Comparison of ENCODE assay signal across 18 mouse cellular contexts in genomic region chr14:8332314-8333252, GRCm38 (mm10). TPM values are rescaled to one million over a fixed set of nuclear protein-coding genes. Genes with fewer than 3 reads are reported as not detected.
DNase-seq lines count a peak whose midpoint lies in the region; ATAC-seq and TF ChIP-seq lines count a peak whose summit lies in the region.
"Had no signal": no experiment of that assay in that cellular context is flagged by ENCODE, and none has a peak within 500 bp of the region (broad histone marks: within the 10 kb centered on the region; RNA-seq: fewer than 3 reads in every experiment).

No protein-coding gene starts in this region.

- H3K4me1 ChIP-seq in intestine, embryonic 15.5 days (replicated peaks) = no peaks in the 10 kb centered on the region
- no peaks in the 10 kb centered on the region for H3K4me1 ChIP-seq in intestine, postnatal 0 days (replicated peaks; ENCODE audit: control insufficient read depth, insufficient read depth, low read length)
- H3K4me1 ChIP-seq in kidney, postnatal 0 days (replicated peaks; ENCODE audit: insufficient read depth, low read length) = peaks cover 21% of the 10 kb centered on the region
- H3K4me1 ChIP-seq in cerebellum, adult 2 months (ENCODE audit: control insufficient read depth, insufficient read depth, low read length) = peaks cover 10% of the 10 kb centered on the region; the same call in 1 of the 2 replicates
- H3K4me1 ChIP-seq: heart, embryonic 10.5 days; liver, embryonic 15.5 days had no signal

- ATAC-seq in intestine, embryonic 15.5 days = peak; percentile 10; the same call in 1 of the 2 replicates
- no peak for ATAC-seq in intestine, postnatal 0 days
- ATAC-seq in kidney, postnatal 0 days (replicated peaks; ENCODE audit: low FRiP score, low read depth) = no peak

- H3K9ac ChIP-seq in intestine, embryonic 15.5 days = no peak overlapping the region
- H3K9ac ChIP-seq in intestine, postnatal 0 days (ENCODE audit: low read depth, low read length) = no peak overlapping the region
- H3K9ac ChIP-seq in kidney, postnatal 0 days (ENCODE audit: low read depth, low read length) = no peak overlapping the region
- H3K9ac ChIP-seq: limb, embryonic 13.5 days; liver, embryonic 15.5 days; neural tube, embryonic 12.5 days had no signal

- no peaks in the 10 kb centered on the region for H3K9me3 ChIP-seq in intestine, embryonic 15.5 days
- no peaks in the 10 kb centered on the region for H3K9me3 ChIP-seq in intestine, postnatal 0 days (ENCODE audit: control insufficient read depth)
- H3K9me3 ChIP-seq in kidney, postnatal 0 days (replicated peaks; ENCODE audit: low read length) = no peaks in the 10 kb centered on the region
- H3K9me3 ChIP-seq: heart, embryonic 10.5 days; limb, embryonic 13.5 days; liver, embryonic 15.5 days; neural tube, embryonic 12.5 days had no signal

- no peaks in the 10 kb centered on the region for H3K36me3 ChIP-seq in intestine, embryonic 15.5 days
- H3K36me3 ChIP-seq in intestine, postnatal 0 days (ENCODE audit: control insufficient read depth, insufficient read depth) = no peaks in the 10 kb centered on the region
- no peaks in the 10 kb centered on the region for H3K36me3 ChIP-seq in kidney, postnatal 0 days (ENCODE audit: insufficient read depth, low read length)
- H3K36me3 ChIP-seq: heart, embryonic 10.5 days; limb, embryonic 13.5 days; liver, embryonic 15.5 days; neural tube, embryonic 12.5 days had no signal

- no peak overlapping the region for H3K27ac ChIP-seq in intestine, embryonic 15.5 days
- H3K27ac ChIP-seq in intestine, postnatal 0 days (ENCODE audit: low read depth, low read length) = no peak overlapping the region
- peak overlapping the region; percentile 78 for H3K27ac ChIP-seq in kidney, postnatal 0 days
- H3K27ac ChIP-seq in cerebellum, adult 2 months (ENCODE audit: insufficient read depth, low read length) = no peak overlapping the region
- H3K27ac ChIP-seq: heart, embryonic 10.5 days; limb, embryonic 13.5 days; liver, embryonic 15.5 days; neural tube, embryonic 12.5 days had no signal

- TF ChIP-seq CTCF in intestine, postnatal 0 days (IDR thresholded peaks at IDR 0.05; ENCODE audit: low read depth) = no peak
- no peak for TF ChIP-seq CTCF in kidney, postnatal 0 days (IDR thresholded peaks at IDR 0.05; ENCODE audit: low read depth)
- no peak for TF ChIP-seq CTCF in cerebellum, adult 2 months (IDR thresholded peaks at IDR 0.05; ENCODE audit: borderline replicate concordance, insufficient read depth, low read depth, low read length)

- H3K4me3 ChIP-seq in intestine, embryonic 15.5 days (replicated peaks) = no peak overlapping the region
- H3K4me3 ChIP-seq in intestine, postnatal 0 days (ENCODE audit: low read depth, low read length) = no peak overlapping the region
- H3K4me3 ChIP-seq in kidney, postnatal 0 days (replicated peaks; ENCODE audit: low read depth, low read length) = no peak overlapping the region
- no peak overlapping the region for H3K4me3 ChIP-seq in cerebellum, adult 2 months (replicated peaks; ENCODE audit: insufficient read depth, low read depth, low read length)
- H3K4me3 ChIP-seq: erythroblast, embryonic 14.5 days; heart, embryonic 10.5 days; limb, embryonic 13.5 days; liver, embryonic 15.5 days; neural tube, embryonic 12.5 days had no signal

- WGBS in intestine, embryonic 15.5 days = 78% methylated on average over 11 of the region's 11 CpGs
- 78% methylated on average over 11 of the region's 11 CpGs for WGBS in intestine, postnatal 0 days
- WGBS in kidney, postnatal 0 days = 60% methylated on average over 11 of the region's 11 CpGs
- 90% methylated on average over 11 of the region's 11 CpGs for WGBS in cerebellum, adult 2 months

- H3K4me2 ChIP-seq in intestine, embryonic 15.5 days (replicated peaks) = no peak overlapping the region
- no peak overlapping the region for H3K4me2 ChIP-seq in intestine, postnatal 0 days (replicated peaks; ENCODE audit: low read depth)
- H3K4me2 ChIP-seq in kidney, postnatal 0 days (ENCODE audit: low read length) = no peak overlapping the region
- H3K4me2 ChIP-seq: limb, embryonic 13.5 days; liver, embryonic 15.5 days; midbrain, embryonic 11.5 days; neural tube, embryonic 12.5 days had no signal

- H3K27me3 ChIP-seq in intestine, embryonic 15.5 days (replicated peaks) = no peaks in the 10 kb centered on the region
- no peaks in the 10 kb centered on the region for H3K27me3 ChIP-seq in intestine, postnatal 0 days (replicated peaks; ENCODE audit: control insufficient read depth, insufficient read depth, low read length)
- H3K27me3 ChIP-seq in kidney, postnatal 0 days (ENCODE audit: insufficient read depth, low read length) = no peaks in the 10 kb centered on the region
- H3K27me3 ChIP-seq in cerebellum, adult 2 months (ENCODE audit: control insufficient read depth, insufficient read depth, low read length) = no peaks in the 10 kb centered on the region
- H3K27me3 ChIP-seq: liver, embryonic 15.5 days; neural tube, embryonic 12.5 days had no signal

- TF ChIP-seq POLR2A in cerebellum, adult 2 months (IDR thresholded peaks at IDR 0.05; ENCODE audit: borderline replicate concordance, insufficient read depth, low read length) = no peak

- DNase-seq in kidney, adult 18-20 months = peak; percentile 76
- DNase-seq in kidney, postnatal 0 days (ENCODE audit: low spot score) = no peak
- DNase-seq in heart, adult 9 months (ENCODE audit: low spot score in 2 of 2) = no peak
- DNase-seq in adrenal gland, adult (ENCODE audit: inconsistent age in 2 of 2, low spot score in 1 of 2) = no peak
- no peak for DNase-seq in cerebellum, adult 2 months
- DNase-seq: adrenal gland, adult 8-10 months; embryo, embryonic 11 days; thymus, postnatal 14 days had no signal

RNA-seq across cellular contexts. Expression of gene Fam107a, which starts 14.8 kb away (rescaled TPM):
- polyA plus RNA-seq in intestine, embryonic 15.5 days (2015; fragmentation: Nextera tagmentation; extraction: Ambion mirVana) = 0.43 and 0.44 TPM in 2 replicates
- polyA plus RNA-seq in intestine, postnatal 0 days (2015; fragmentation: Nextera tagmentation; extraction: Ambion mirVana) = 0.16 TPM in 2 replicates
- 8.0 and 8.2 TPM in 2 replicates for polyA plus RNA-seq in kidney, postnatal 0 days (2015; fragmentation: Nextera tagmentation; extraction: Ambion mirVana)
- 351 and 468 TPM in 2 replicates for polyA plus RNA-seq in cerebellum, adult 2 months (2012; rRNA removed)
- polyA plus RNA-seq: erythroblast, embryonic 14.5 days had no signal

RNA-seq across cellular contexts. Expression of gene Oit1, which starts 46.0 kb away (rescaled TPM):
- 8.5 and 15.2 TPM in 2 replicates for polyA plus RNA-seq in intestine, embryonic 15.5 days (2015; fragmentation: Nextera tagmentation; extraction: Ambion mirVana)
- 7.3 and 13.3 TPM in 2 replicates for polyA plus RNA-seq in intestine, postnatal 0 days (2015; fragmentation: Nextera tagmentation; extraction: Ambion mirVana)
- polyA plus RNA-seq in kidney, postnatal 0 days (2015; fragmentation: Nextera tagmentation; extraction: Ambion mirVana) = 2.2 and 4.3 TPM in 2 replicates
- not detected in 2 replicates for polyA plus RNA-seq in cerebellum, adult 2 months (2012; rRNA removed)
- polyA plus RNA-seq: erythroblast, embryonic 14.5 days; forebrain, embryonic 14.5 days; heart, embryonic 10.5 days; heart, postnatal 0 days; limb, embryonic 13.5 days; liver, embryonic 15.5 days; midbrain, embryonic 11.5 days; neural tube, embryonic 12.5 days had no signal

Comparison
In these comparisons a context has a peak if more than half of its experiments do, and no peak if none do; other contexts are left out.
1. RNA of gene Fam107a, which starts 14.8 kb away (polyA plus RNA-seq): 351 to 468 TPM in cerebellum, adult 2 months; 8.0 to 8.2 TPM in kidney, postnatal 0 days, 0.43 to 0.44 TPM in intestine, embryonic 15.5 days and 0.16 TPM in intestine, postnatal 0 days; every median in the first group is over 10 times any median in the second.